Mouse (Mus musculus) skeletal muscle tissue, postnatal 0 days (tissue): ENCODE measurements around the gene Gm12666. TPM values are rescaled to one million over a fixed set of nuclear protein-coding genes. Genes with fewer than 3 reads are reported as not detected.

ENCODE experiments used
- polyA plus RNA-seq: library from polyadenylated mRNA; unstranded; fragments of >200 nt; fragmentation: Nextera tagmentation; extraction: Ambion mirVana; gene quantifications from 2 replicates; pipeline ENCODE4 v1.2.1, GENCODE M21; 2015

Gm12666 gene
- not detected in 2 replicates for polyA plus RNA-seq

GRCm38 (mm10) chr4:92191649-92192048, at the start of gene Gm12666:
TSS of gene Gm12666 (minus strand) at chr4:92191749.

GRCm38 (mm10) chr4:92147134-92147533, 44.4 kb downstream of the Gm12666 start, which contains the start of gene Izumo3:
TSS of gene Izumo3 (minus strand) at chr4:92147234.

Other genes starting within 250 kb of the Gm12666 start
- not detected in 2 replicates for gene Izumo3, start 44.5 kb downstream of the Gm12666 start, polyA plus RNA-seq